Comparison of ENCODE assay signal across 30 mouse cellular contexts in the genomic region with DNA sequence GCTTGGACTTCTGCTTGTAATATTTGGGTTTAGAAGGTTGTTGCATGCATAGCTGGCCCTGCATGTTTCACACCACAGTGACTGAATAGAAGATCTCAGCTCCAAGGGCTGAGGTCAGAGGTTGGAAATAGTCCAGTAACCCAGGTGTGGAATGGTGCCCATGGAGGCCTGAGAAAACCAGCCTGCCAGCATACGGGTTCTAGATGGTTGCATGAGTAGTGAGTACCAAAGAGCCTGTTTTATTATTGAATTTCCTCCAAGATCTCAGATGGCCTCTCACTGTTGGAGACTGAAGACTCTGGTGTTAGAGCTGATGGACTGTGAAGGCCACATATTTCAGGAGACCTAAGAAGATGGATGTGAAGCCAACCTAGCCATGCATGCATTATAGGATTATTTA.
DNase-seq lines count a peak whose midpoint lies in the region; ATAC-seq and TF ChIP-seq lines count a peak whose summit lies in the region.
"Had no signal": no experiment of that assay in that cellular context is flagged by ENCODE, and none has a peak within 500 bp of the region (broad histone marks: within the 10 kb centered on the region; RNA-seq: fewer than 3 reads in every experiment).

No protein-coding gene starts in this region.

- TF ChIP-seq CTCF in Patski (IDR thresholded peaks at IDR 0.05) = no peak

- peak; percentile 81 for ATAC-seq in Patski
- ATAC-seq: forebrain, postnatal 0 days; intestine, postnatal 0 days had no signal

- POLR2A ChIA-PET in Patski (lab: Charles Lee) = no interaction called here

- in situ Hi-C loops in Patski (cut with MboI; ENCODE audit: low pct_unique_long_range_greater_than_20kb) = no loop called here

- H3K27me3 ChIP-seq in Patski = no peaks in the 10 kb centered on the region
- H3K27me3 ChIP-seq: embryonic facial prominence, embryonic 15.5 days; forebrain, embryonic 12.5 days; heart, embryonic 13.5 days; hindbrain, embryonic 12.5 days; limb, embryonic 12.5 days; liver, embryonic 15.5 days; neural tube, embryonic 12.5 days had no signal

- CTCF ChIA-PET in Patski (lab: Charles Lee) = interaction anchor here (1.0 kb wide), 1 partner anchor 80 kb away, joined by 3 read pairs; no protein-coding TSS in a partner anchor

- DNase-seq in Muller cell, postnatal 12 days (ENCODE audit: inconsistent ontology term) = peak; percentile 6
- DNase-seq in Patski (ENCODE audit: low read depth, low spot score) = peak; percentile 86
- DNase-seq in cerebellum, adult 18-20 months = peak; percentile 94 to 95
- DNase-seq in cerebellum, postnatal 10 days = peak; percentile 96 to 97
- no peak for DNase-seq in heart, adult 11 months
- no peak for DNase-seq in MN1 (ENCODE audit: low spot score)
- no peak for DNase-seq in heart, postnatal 4 days
- DNase-seq: adrenal gland, postnatal 25 days; B cell, adult 2 months; forebrain, postnatal 0 days; gastrocnemius, postnatal 10 days; heart, postnatal 10 days; kidney, adult 9 months; kidney, postnatal 10 days; layer of hippocampus, adult 9-11 months; lung, embryonic 14.5 days; lung, postnatal 14 days; midbrain, embryonic 14.5 days; right cerebral cortex, adult 18-20 months; right cerebral cortex, postnatal 4 days; thymus, adult 2 months; thymus, postnatal 36 days had no signal

Comparison
In these comparisons a context has a peak if more than half of its experiments do, and no peak if none do; other contexts are left out.
1. DNase-seq: peak in Muller cell, postnatal 12 days (single experiment), Patski (single experiment), cerebellum, adult 18-20 months (2 of 2) and cerebellum, postnatal 10 days (2 of 2); none in heart, adult 11 months (single experiment), MN1 (single experiment) and heart, postnatal 4 days (single experiment).